Mouse (Mus musculus): ENCODE results near the gene Tmem121. TPM values are rescaled to one million over a fixed set of nuclear protein-coding genes. Genes with fewer than 3 reads are reported as not detected.

Tmem121 gene
- total and polyA plus RNA-seq, 2 experiments from 2014 or later = 63.6 to 89.1 TPM

DNA sequence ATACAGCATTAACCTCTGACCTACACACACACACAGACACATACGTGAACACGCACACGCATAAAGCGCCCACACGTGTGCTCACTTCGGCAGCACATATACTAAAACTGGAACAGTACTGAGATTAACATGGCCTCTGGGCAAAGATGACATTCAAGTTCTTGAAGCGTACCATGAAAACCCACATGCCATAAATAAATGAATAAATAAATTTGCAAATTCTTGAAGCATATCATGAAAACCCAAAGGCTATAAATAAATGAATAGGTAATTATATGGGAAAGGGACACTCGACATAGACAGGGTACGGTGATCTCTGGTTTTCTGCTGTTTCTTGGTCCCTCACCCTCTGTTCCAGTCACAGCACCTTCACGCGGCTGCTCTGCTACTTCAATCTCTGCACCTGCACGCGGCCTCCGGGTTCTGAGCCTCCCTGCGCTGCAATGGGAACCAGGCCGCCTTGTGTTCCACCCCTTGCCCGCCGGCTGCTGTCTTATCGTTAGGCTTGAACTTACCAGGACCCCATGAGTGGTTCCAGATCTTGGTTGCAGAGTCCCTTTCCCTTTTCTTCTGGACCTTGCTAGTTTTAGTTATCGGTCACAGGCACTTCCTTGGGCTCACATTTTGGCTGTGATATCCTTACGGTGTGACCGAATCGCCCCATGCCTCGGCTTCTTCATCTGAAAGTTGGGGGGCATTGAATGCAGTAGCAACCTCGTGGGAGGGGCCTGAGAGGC lies 28.5 kb downstream of the Tmem121 start:
- TF ChIP-seq CTCF (IDR thresholded peaks at IDR 0.05) = no peak
- H3K27ac ChIP-seq (ENCODE audit: low read depth, low read length) = no peak overlapping the region
- DNase-seq (ENCODE audit: low spot score) (no peak), ATAC-seq (ENCODE audit: low FRiP score) (no peak)
- no peaks in the 10 kb centered on the region for H3K4me1 ChIP-seq (ENCODE audit: insufficient read depth, low read length)
- H3K9me3 ChIP-seq (ENCODE audit: low read length) = no peaks in the 10 kb centered on the region
- no peak overlapping the region for H3K4me2 ChIP-seq (ENCODE audit: low read depth, low read length, poor library complexity, severe bottlenecking)
- H3K9ac ChIP-seq (replicated peaks; ENCODE audit: low read length, poor library complexity, severe bottlenecking) = no peak overlapping the region
- H3K36me3 ChIP-seq (ENCODE audit: insufficient read depth, low read length) = no peaks in the 10 kb centered on the region
- H3K27me3 ChIP-seq (ENCODE audit: insufficient read depth, low read length) = no peaks in the 10 kb centered on the region
- H3K4me3 ChIP-seq (ENCODE audit: low read depth, low read length) = no peak overlapping the region
- WGBS = 88% methylated on average over 25 of the region's 25 CpGs

DNA sequence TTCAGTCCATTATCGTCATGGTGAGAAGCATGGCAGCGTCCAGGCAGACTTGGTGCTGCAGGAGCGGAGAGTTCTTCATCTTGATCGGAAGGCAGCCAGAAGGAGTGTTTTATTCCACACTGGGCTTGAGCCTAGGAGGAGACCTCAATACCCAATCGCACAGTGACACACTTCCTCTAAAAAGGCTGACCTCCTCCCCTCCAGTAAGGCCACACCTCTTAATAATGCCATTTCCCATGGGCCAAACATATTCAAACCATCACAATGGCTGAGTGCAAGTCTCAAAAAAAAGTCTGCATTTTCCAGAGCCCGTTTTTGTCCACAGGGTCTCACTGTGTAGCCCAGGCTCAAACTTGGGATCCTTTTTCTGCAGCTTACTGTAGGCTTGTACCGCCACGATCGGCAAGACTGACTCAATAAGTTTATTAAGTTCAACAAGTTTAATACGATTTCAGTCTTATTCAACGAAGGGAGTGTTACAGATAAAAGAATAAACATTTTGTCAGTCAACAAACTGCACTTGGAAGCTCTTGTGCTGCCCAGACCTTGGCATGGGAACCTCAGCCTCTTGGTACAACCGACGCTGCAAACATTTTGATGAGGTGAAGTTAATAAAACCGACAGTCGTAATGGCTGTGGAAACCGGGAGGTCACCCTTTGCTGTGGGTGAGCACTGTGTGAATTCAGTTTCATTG lies 29.4 kb downstream of the Tmem121 start:
- Histone ChIP-seq H3K4me1 (ENCODE audit: insufficient read depth, low read length) (no peaks in the 10 kb centered on the region), H3K36me3 (ENCODE audit: insufficient read depth, low read length) (no peaks in the 10 kb centered on the region), H3K27me3 (ENCODE audit: insufficient read depth, low read length) (no peaks in the 10 kb centered on the region), H3K27ac (ENCODE audit: low read depth, low read length) (no peak overlapping the region), H3K9ac (replicated peaks; ENCODE audit: low read length, poor library complexity, severe bottlenecking) (no peak overlapping the region), H3K4me3 (ENCODE audit: low read depth, low read length) (no peak overlapping the region), H3K4me2 (ENCODE audit: low read depth, low read length, poor library complexity, severe bottlenecking) (no peak overlapping the region), H3K9me3 (ENCODE audit: low read length) (no peaks in the 10 kb centered on the region)
- no peak for DNase-seq (ENCODE audit: low spot score)
- no peak for ATAC-seq (ENCODE audit: low FRiP score)
- TF ChIP-seq CTCF (IDR thresholded peaks at IDR 0.05) = no peak
- WGBS = 86% methylated on average over 16 of the region's 16 CpGs

DNA sequence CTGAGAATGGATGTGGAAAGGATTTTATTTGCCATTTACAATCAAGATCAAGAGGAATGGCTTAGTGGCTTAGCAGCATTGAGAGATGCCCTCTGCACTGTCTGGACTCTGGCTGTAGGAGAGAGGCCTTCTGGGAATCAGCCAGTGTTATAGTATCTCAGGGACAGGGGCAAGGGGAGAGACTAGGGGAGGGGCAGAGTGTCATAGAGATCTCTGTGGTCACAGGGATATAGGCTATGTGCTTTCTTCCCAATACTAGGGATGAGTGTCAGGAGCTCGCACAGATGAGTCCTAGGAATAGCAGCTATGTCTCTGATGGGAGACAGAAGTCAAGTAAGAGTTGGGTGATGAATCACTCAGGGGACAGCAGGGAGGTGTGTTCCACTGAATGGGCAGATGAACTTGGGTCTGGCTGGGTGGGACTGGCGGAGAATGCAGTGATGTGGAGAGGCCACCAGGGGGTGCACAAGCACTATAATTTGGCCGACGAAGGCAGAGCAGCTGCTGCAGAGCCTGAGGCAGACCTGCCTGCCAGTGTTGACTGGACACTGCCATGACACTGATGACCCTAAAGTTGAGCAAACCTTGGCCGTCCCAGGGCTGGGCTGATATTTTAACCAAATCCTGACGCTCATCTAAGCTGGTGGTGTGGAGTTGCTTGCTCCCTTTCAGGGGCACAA lies 30.1 kb downstream of the Tmem121 start:
- peak; percentile 82 for TF ChIP-seq CTCF (IDR thresholded peaks at IDR 0.05)
- DNase-seq (ENCODE audit: low spot score) (peak; percentile 64), ATAC-seq (ENCODE audit: low FRiP score) (no peak)
- Histone ChIP-seq H3K27me3 (ENCODE audit: insufficient read depth, low read length) (no peaks in the 10 kb centered on the region), H3K4me3 (ENCODE audit: low read depth, low read length) (no peak overlapping the region), H3K27ac (ENCODE audit: low read depth, low read length) (no peak overlapping the region), H3K9ac (replicated peaks; ENCODE audit: low read length, poor library complexity, severe bottlenecking) (no peak overlapping the region), H3K4me1 (ENCODE audit: insufficient read depth, low read length) (no peaks in the 10 kb centered on the region), H3K36me3 (ENCODE audit: insufficient read depth, low read length) (no peaks in the 10 kb centered on the region), H3K9me3 (ENCODE audit: low read length) (no peaks in the 10 kb centered on the region), H3K4me2 (ENCODE audit: low read depth, low read length, poor library complexity, severe bottlenecking) (no peak overlapping the region)
- 14% methylated on average over 6 of the region's 6 CpGs for WGBS

DNA sequence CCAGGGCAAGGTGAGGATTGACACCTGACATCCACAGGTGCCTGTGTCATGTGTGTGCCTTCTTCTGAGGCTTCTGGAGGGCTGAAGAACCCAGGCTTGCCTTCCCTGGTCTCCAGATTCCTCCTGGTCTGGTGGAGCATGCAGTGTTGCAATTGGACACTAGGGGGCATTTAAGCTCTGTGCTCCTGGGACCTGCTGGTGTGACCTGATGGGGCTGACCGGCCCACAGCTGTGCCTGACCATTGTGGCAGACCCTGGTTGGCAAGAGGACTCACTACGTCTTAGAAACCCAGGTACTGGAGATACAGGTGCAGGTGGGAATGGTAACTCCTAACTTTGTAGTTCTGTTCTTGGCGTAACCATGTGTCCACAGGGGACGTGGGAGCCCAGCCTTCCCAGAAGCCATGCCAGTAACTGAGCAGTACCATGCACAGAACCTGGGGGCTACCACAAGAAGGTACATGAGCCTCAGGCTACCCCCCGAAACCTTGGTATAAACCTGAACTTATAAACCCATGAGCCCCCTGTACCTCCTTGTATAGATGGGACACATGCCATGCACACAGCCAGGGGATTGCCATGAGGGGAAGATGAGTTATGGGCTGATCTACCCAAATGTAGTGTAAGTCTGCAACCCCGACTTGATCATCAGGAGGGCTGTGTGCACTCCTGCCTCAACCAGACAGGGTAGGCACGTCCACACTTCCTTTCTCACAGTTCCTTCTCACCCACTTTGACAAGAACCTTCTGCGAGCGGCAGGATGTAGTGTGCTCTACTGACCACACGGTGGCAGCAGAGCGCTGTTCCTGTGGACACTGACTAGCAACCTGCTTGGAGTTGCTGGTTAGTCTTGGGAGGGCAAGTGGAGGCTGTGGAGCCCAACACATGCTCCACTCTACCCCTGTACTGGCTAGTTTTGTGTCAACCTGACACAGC lies 31.8 kb downstream of the Tmem121 start:
- ATAC-seq (ENCODE audit: low FRiP score) = peak; percentile 32; the same call in 1 of the 2 replicates
- H3K9ac ChIP-seq (replicated peaks; ENCODE audit: low read length, poor library complexity, severe bottlenecking) = no peak overlapping the region

DNA sequence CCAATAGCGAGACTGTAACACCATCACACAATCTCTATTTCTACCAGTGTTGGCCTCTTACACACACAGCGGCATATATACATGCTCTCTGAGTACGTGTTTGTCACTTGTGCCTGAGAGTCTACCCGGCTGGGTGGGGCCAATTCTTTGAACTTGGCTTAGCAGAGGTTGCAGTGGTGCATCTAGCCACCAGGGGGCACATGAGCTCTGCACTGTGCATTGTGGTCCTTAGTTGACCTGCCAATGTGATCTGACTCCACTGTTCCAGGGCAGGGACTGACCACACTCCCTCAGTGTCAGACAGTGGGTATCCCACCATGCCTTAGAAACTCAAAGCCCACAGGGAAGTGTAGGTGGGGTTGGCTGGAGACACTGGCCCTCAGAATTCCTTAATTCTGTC lies 34.1 kb downstream of the Tmem121 start:
- Histone ChIP-seq H3K27ac (ENCODE audit: low read depth, low read length) (no peak overlapping the region), H3K4me2 (ENCODE audit: low read depth, low read length, poor library complexity, severe bottlenecking) (no peak overlapping the region), H3K4me1 (ENCODE audit: insufficient read depth, low read length) (no peaks in the 10 kb centered on the region), H3K27me3 (ENCODE audit: insufficient read depth, low read length) (no peaks in the 10 kb centered on the region), H3K4me3 (ENCODE audit: low read depth, low read length) (no peak overlapping the region), H3K9me3 (ENCODE audit: low read length) (no peaks in the 10 kb centered on the region), H3K36me3 (ENCODE audit: insufficient read depth, low read length) (no peaks in the 10 kb centered on the region), H3K9ac (replicated peaks; ENCODE audit: low read length, poor library complexity, severe bottlenecking) (no peak overlapping the region)
- ATAC-seq (ENCODE audit: low FRiP score) (no peak), DNase-seq (ENCODE audit: low spot score) (no peak)
- peak; percentile 65 for TF ChIP-seq CTCF (IDR thresholded peaks at IDR 0.05)
- WGBS = 54% methylated on average over 4 of the region's 4 CpGs

More for the DNA sequence above, 31.8 kb downstream of the Tmem121 start:
- peak; percentile 85 for DNase-seq (ENCODE audit: low spot score)
- WGBS = 28% methylated on average over 11 of the region's 11 CpGs
- Histone ChIP-seq H3K27me3 (ENCODE audit: insufficient read depth, low read length) (no peaks in the 10 kb centered on the region), H3K4me1 (ENCODE audit: insufficient read depth, low read length) (no peaks in the 10 kb centered on the region), H3K9me3 (ENCODE audit: low read length) (no peaks in the 10 kb centered on the region), H3K27ac (ENCODE audit: low read depth, low read length) (no peak overlapping the region), H3K36me3 (ENCODE audit: insufficient read depth, low read length) (no peaks in the 10 kb centered on the region), H3K4me3 (ENCODE audit: low read depth, low read length) (no peak overlapping the region), H3K4me2 (ENCODE audit: low read depth, low read length, poor library complexity, severe bottlenecking) (no peak overlapping the region)
- peak; percentile 97 for TF ChIP-seq CTCF (IDR thresholded peaks at IDR 0.05)

Measured in midbrain, postnatal 0 days (tissue).